Mouse (Mus musculus) natural killer cell, adult 2 months (primary cell): ENCODE results near the gene Gripap1.

Source experiments
- DNase-seq, 2 experiments: peaks; one replicate each; pipeline ENCODE4 v3.0.0; 2022; ENCODE audit warnings: low spot score in 2 of 2

Gripap1 gene

GRCm38 (mm10) chrX:7789542-7790136, at the start of gene Gripap1:
Gene Gripap1, plus strand, starts transcription at chrX:7789765.
- peak; percentile 77 to 82 for DNase-seq

- no peak for DNase-seq
Observed at GRCm38 (mm10) chrX:7740082-7740819, 49.3 kb upstream of the Gripap1 start.

- DNase-seq = no peak
Observed at GRCm38 (mm10) chrX:7741103-7741502, 48.5 kb upstream of the Gripap1 start.

- DNase-seq = no peak
Observed at GRCm38 (mm10) chrX:7743470-7743869, 46.1 kb upstream of the Gripap1 start.

- DNase-seq = no peak
Observed at GRCm38 (mm10) chrX:7744940-7745339, 44.6 kb upstream of the Gripap1 start.

GRCm38 (mm10) chrX:7745429-7745828, 44.1 kb upstream of the Gripap1 start:
- no peak for DNase-seq

- no peak for DNase-seq
Observed at GRCm38 (mm10) chrX:7750432-7751116, 39.0 kb upstream of the Gripap1 start, which contains the start of gene Ccdc120. Gene Ccdc120, minus strand, starts transcription at chrX:7750905.

GRCm38 (mm10) chrX:7753627-7754026, 35.9 kb upstream of the Gripap1 start:
- DNase-seq = peak in 1 of 2 experiments; percentile 30

- DNase-seq = peak; percentile 89
Observed at GRCm38 (mm10) chrX:7762137-7762920, 27.2 kb upstream of the Gripap1 start, which contains the start of gene Tfe3. Gene Tfe3, plus strand, starts transcription at chrX:7762560.

GRCm38 (mm10) chrX:7762921-7763197, 26.7 kb upstream of the Gripap1 start:
- no peak for DNase-seq

- DNase-seq = peak in 1 of 2 experiments; percentile 2
Observed at GRCm38 (mm10) chrX:7763631-7764393, 25.8 kb upstream of the Gripap1 start.

- no peak for DNase-seq
Observed at GRCm38 (mm10) chrX:7764657-7765280, 24.8 kb upstream of the Gripap1 start.

- DNase-seq = no peak
Observed at GRCm38 (mm10) chrX:7765281-7765670, 24.3 kb upstream of the Gripap1 start.

- no peak for DNase-seq
Observed at GRCm38 (mm10) chrX:7765764-7766163, 23.8 kb upstream of the Gripap1 start.

GRCm38 (mm10) chrX:7769302-7770017, 20.1 kb upstream of the Gripap1 start:
- no peak for DNase-seq

GRCm38 (mm10) chrX:7772766-7773165, 16.8 kb upstream of the Gripap1 start:
- DNase-seq = peak in 1 of 2 experiments; percentile 19

- no peak for DNase-seq
Observed at GRCm38 (mm10) chrX:7775501-7776205, 13.9 kb upstream of the Gripap1 start.

- DNase-seq = peak in 1 of 2 experiments; percentile 26
Observed at GRCm38 (mm10) chrX:7776329-7777082, 13.1 kb upstream of the Gripap1 start.
